Mouse (Mus musculus) spleen, adult 12 weeks (tissue): ENCODE results near the gene Gm26602.

Experiments
- DNase-seq: peaks from one replicate; pipeline ENCODE4 v3.0.0; 2022; ENCODE audit warnings: low spot score

The Gm26602 gene

GRCm38 (mm10) chr10:79959847-79960601 lies 49.4 kb downstream of the Gm26602 start, which contains the start of gene Wdr18:
Gene Wdr18 (plus strand): TSS chr10:79960152.
- DNase-seq: peak; percentile 99
